14 mouse cellular contexts compared by ENCODE assay signal in genomic region chr14:31408666-31409065, GRCm38 (mm10). TPM values are rescaled to one million over a fixed set of nuclear protein-coding genes. Genes with fewer than 3 reads are reported as not detected.
A peak's percentile ranks its signal among the peaks of the same experiment; 100 is the strongest.
DNase-seq lines count a peak whose midpoint lies in the region; ATAC-seq lines count a peak whose summit lies in the region.
"Had no signal": no experiment of that assay in that cellular context is flagged by ENCODE, and none has a peak within 500 bp of the region (broad histone marks: within the 10 kb centered on the region; RNA-seq: fewer than 3 reads in every experiment).

No protein-coding gene starts in this region.

- H3K9me3 ChIP-seq in heart, embryonic 14.5 days (ENCODE audit: control insufficient read depth, low read length): no peaks in the 10 kb centered on the region
- H3K9me3 ChIP-seq in neural tube, embryonic 13.5 days: no peaks in the 10 kb centered on the region
- H3K9me3 ChIP-seq: embryonic facial prominence, embryonic 12.5 days; forebrain, embryonic 10.5 days had no signal

- DNase-seq in adrenal gland, adult (ENCODE audit: inconsistent age in 2 of 2, low spot score in 1 of 2): peak; percentile 67 to 86
- DNase-seq in adrenal gland, adult 8-10 months: no peak
- no peak for DNase-seq in heart, postnatal 25 days (ENCODE audit: low spot score)
- no peak for DNase-seq in neural tube, embryonic 10.5 days (ENCODE audit: extremely low spot score, low spot score)
- DNase-seq in yolk sac, embryonic 10.5 days (ENCODE audit: low spot score): peak; percentile 40
- DNase-seq in right cerebral cortex, adult 2 months (ENCODE audit: low spot score in 2 of 2): no peak
- DNase-seq: cerebellum, adult 8-10 months; left cerebral cortex, postnatal 4 days; spleen, adult 18-20 months had no signal

- H3K4me2 ChIP-seq in heart, embryonic 14.5 days (ENCODE audit: low read length): peak overlapping the region; percentile 21; the same call in 1 of the 2 replicates
- H3K4me2 ChIP-seq in neural tube, embryonic 13.5 days: no peak overlapping the region
- H3K4me2 ChIP-seq: embryonic facial prominence, embryonic 12.5 days; midbrain, embryonic 11.5 days had no signal

- intact Hi-C loops in heart, postnatal 25 days (cut with DNase I): no loop called here

- no peaks in the 10 kb centered on the region for H3K27me3 ChIP-seq in heart, embryonic 14.5 days (ENCODE audit: control insufficient read depth, insufficient read depth, low read length)
- no peaks in the 10 kb centered on the region for H3K27me3 ChIP-seq in neural tube, embryonic 13.5 days
- H3K27me3 ChIP-seq: embryonic facial prominence, embryonic 12.5 days had no signal

- H3K27ac ChIP-seq in heart, embryonic 14.5 days (replicated peaks in 1 of 2; ENCODE audit: control insufficient read depth in 1 of 2, insufficient read depth in 1 of 2, low read depth in 2 of 2, low read length in 2 of 2): peak overlapping the region; percentile 78 to 85
- H3K27ac ChIP-seq in neural tube, embryonic 13.5 days (replicated peaks): 0 out of 2 replicates have a peak overlapping the region, but pooled peaks have one; percentile 18
- H3K27ac ChIP-seq: embryonic facial prominence, embryonic 12.5 days; forebrain, embryonic 10.5 days had no signal

- ATAC-seq in heart, embryonic 14.5 days (ENCODE audit: insufficient number of reproducible peaks, insufficient read depth, low FRiP score, low read depth): peak; percentile 25; the same call in 1 of the 2 replicates
- ATAC-seq in neural tube, embryonic 13.5 days (ENCODE audit: low read depth): no peak

- peak overlapping the region; percentile 35 for H3K9ac ChIP-seq in heart, embryonic 14.5 days (ENCODE audit: low read length)
- no peak overlapping the region; the same call in 1 of the 2 replicates for H3K9ac ChIP-seq in neural tube, embryonic 13.5 days
- H3K9ac ChIP-seq: embryonic facial prominence, embryonic 12.5 days had no signal

- no peak overlapping the region for H3K4me3 ChIP-seq in heart, embryonic 14.5 days (ENCODE audit: control insufficient read depth in 1 of 2, insufficient read depth in 1 of 2, low read depth in 1 of 2, low read length in 2 of 2)
- no peak overlapping the region for H3K4me3 ChIP-seq in neural tube, embryonic 13.5 days
- H3K4me3 ChIP-seq: embryonic facial prominence, embryonic 12.5 days; forebrain, embryonic 10.5 days had no signal

- 24% methylated on average over 8 of the region's 8 CpGs for WGBS in heart, embryonic 14.5 days
- WGBS in neural tube, embryonic 13.5 days: 66% methylated on average over 8 of the region's 8 CpGs

- peaks cover 59 to 73% of the 10 kb centered on the region in 2 experiments for H3K4me1 ChIP-seq in heart, embryonic 14.5 days (ENCODE audit: control insufficient read depth in 2 of 2, insufficient read depth in 2 of 2, low read length in 2 of 2)
- H3K4me1 ChIP-seq in neural tube, embryonic 13.5 days (replicated peaks): peaks cover 46% of the 10 kb centered on the region

- H3K36me3 ChIP-seq in heart, embryonic 14.5 days (ENCODE audit: control insufficient read depth, insufficient read depth, low read length): peaks cover 7% of the 10 kb centered on the region; the same call in 1 of the 2 replicates
- peaks cover 51% of the 10 kb centered on the region for H3K36me3 ChIP-seq in neural tube, embryonic 13.5 days

RNA-seq across cellular contexts. Expression of gene Sh3bp5, which starts 27.2 kb away (rescaled TPM):
- total RNA-seq in adrenal gland, adult 8-10 months (2022): 100 to 1,000 TPM; 112 to 172 (median 115) TPM
- 13.0 and 13.5 TPM in 2 replicates for polyA plus RNA-seq in heart, embryonic 14.5 days (2014; fragmentation: Nextera tagmentation; extraction: Ambion mirVana)
- total RNA-seq in heart, postnatal 25 days (2021): 10 to 100 TPM; 41.0 to 58.1 TPM
- polyA plus RNA-seq in neural tube, embryonic 13.5 days (2015; fragmentation: Nextera tagmentation; extraction: Ambion mirVana): 134 and 139 TPM in 2 replicates

Comparison
In these comparisons a context has a peak if more than half of its experiments do, and no peak if none do; other contexts are left out.
1. DNase-seq: peak in adrenal gland, adult (2 of 2) and yolk sac, embryonic 10.5 days (single experiment); none in adrenal gland, adult 8-10 months (single experiment), heart, postnatal 25 days (single experiment), neural tube, embryonic 10.5 days (single experiment) and right cerebral cortex, adult 2 months (0 of 2).